15 mouse cellular contexts compared by ENCODE assay signal in genomic region chr12:99263592-99264335, GRCm38 (mm10).
DNase-seq lines count a peak whose midpoint lies in the region; ATAC-seq lines count a peak whose summit lies in the region.
"Had no signal": no experiment of that assay in that cellular context is flagged by ENCODE, and none has a peak within 500 bp of the region (broad histone marks: within the 10 kb centered on the region; RNA-seq: fewer than 3 reads in every experiment).

No protein-coding gene starts in this region.

- DNase-seq in cerebellum, adult 11 months = no peak
- no peak for DNase-seq in heart, postnatal 25 days (ENCODE audit: low spot score)
- no peak for DNase-seq in midbrain, embryonic 14.5 days
- DNase-seq in midbrain, embryonic 11.5 days (ENCODE audit: low spot score, missing footprints) = no peak
- DNase-seq in adrenal gland, postnatal 25 days = no peak
- DNase-seq in ovary, postnatal 14 days (ENCODE audit: low spot score) = no peak
- DNase-seq: forebrain, postnatal 0 days; heart, postnatal 4 days; kidney, adult 11 months; kidney, postnatal 10 days had no signal

- WGBS in heart, embryonic 13.5 days = 85% methylated on average over 12 of the region's 12 CpGs
- 80% methylated on average over 12 of the region's 12 CpGs for whole genome bisulfite sequencing in midbrain, embryonic 14.5 days
- whole genome bisulfite sequencing in midbrain, embryonic 11.5 days = 91% methylated on average over 12 of the region's 12 CpGs

- peaks cover 3% of the 10 kb centered on the region; the same call in 1 of the 2 replicates for H3K36me3 ChIP-seq in heart, embryonic 13.5 days
- no peaks in the 10 kb centered on the region for H3K36me3 ChIP-seq in midbrain, embryonic 14.5 days (ENCODE audit: control insufficient read depth, insufficient read depth, low read length)
- no peaks in the 10 kb centered on the region for H3K36me3 ChIP-seq in midbrain, embryonic 11.5 days (ENCODE audit: control insufficient read depth, insufficient read depth, low read length)
- H3K36me3 ChIP-seq: stomach, embryonic 15.5 days had no signal

- no peak overlapping the region for H3K4me2 ChIP-seq in heart, embryonic 13.5 days
- no peak overlapping the region for H3K4me2 ChIP-seq in midbrain, embryonic 14.5 days (ENCODE audit: low read length)
- no peak overlapping the region for H3K4me2 ChIP-seq in midbrain, embryonic 11.5 days
- H3K4me2 ChIP-seq: stomach, embryonic 15.5 days had no signal

- peaks cover 86% of the 10 kb centered on the region for H3K4me1 ChIP-seq in heart, embryonic 13.5 days
- peaks cover 17% of the 10 kb centered on the region for H3K4me1 ChIP-seq in midbrain, embryonic 14.5 days (ENCODE audit: control insufficient read depth, insufficient read depth, low read length)
- H3K4me1 ChIP-seq in midbrain, embryonic 11.5 days (ENCODE audit: control insufficient read depth, insufficient read depth, low read length) = peaks cover 3% of the 10 kb centered on the region

- no peak overlapping the region for H3K9ac ChIP-seq in heart, embryonic 13.5 days
- no peak overlapping the region for H3K9ac ChIP-seq in midbrain, embryonic 14.5 days (replicated peaks; ENCODE audit: low read length)
- no peak overlapping the region for H3K9ac ChIP-seq in midbrain, embryonic 11.5 days (ENCODE audit: low read length)
- H3K9ac ChIP-seq: forebrain, postnatal 0 days; stomach, embryonic 15.5 days had no signal

- intact Hi-C loops in heart, postnatal 25 days (cut with DNase I) = no loop called here

- 0 out of 2 replicates have a peak overlapping the region, but pooled peaks have one; percentile 20 for H3K27ac ChIP-seq in heart, embryonic 13.5 days (replicated peaks)
- 0 out of 2 replicates have a peak overlapping the region, but pooled peaks have one; percentile 27 for H3K27ac ChIP-seq in midbrain, embryonic 14.5 days (replicated peaks; ENCODE audit: low read depth, low read length)
- H3K27ac ChIP-seq in midbrain, embryonic 11.5 days (ENCODE audit: low read depth, low read length) = no peak overlapping the region
- H3K27ac ChIP-seq: stomach, embryonic 15.5 days had no signal

- ATAC-seq in cerebellum, adult (ENCODE audit: insufficient number of reproducible peaks, low FRiP score, low TSS enrichment) = peak; percentile 26; the same call in 1 of the 2 replicates
- no peak for ATAC-seq in heart, embryonic 13.5 days (ENCODE audit: extremely low read depth, insufficient number of reproducible peaks, low FRiP score, low TSS enrichment)
- no peak for ATAC-seq in midbrain, embryonic 14.5 days (ENCODE audit: low FRiP score, low TSS enrichment)
- ATAC-seq in midbrain, embryonic 11.5 days (ENCODE audit: low FRiP score) = no peak
- ATAC-seq: activated CD4-positive, CD25-positive, alpha-beta regulatory T cell, adult 4 months; forebrain, postnatal 0 days had no signal

- no peak overlapping the region for H3K4me3 ChIP-seq in heart, embryonic 13.5 days
- H3K4me3 ChIP-seq in midbrain, embryonic 14.5 days (replicated peaks; ENCODE audit: low read depth, low read length) = no peak overlapping the region
- H3K4me3 ChIP-seq in midbrain, embryonic 11.5 days (ENCODE audit: low read depth, low read length) = no peak overlapping the region
- H3K4me3 ChIP-seq: stomach, embryonic 15.5 days had no signal

- no peaks in the 10 kb centered on the region for H3K9me3 ChIP-seq in heart, embryonic 13.5 days
- no peaks in the 10 kb centered on the region for H3K9me3 ChIP-seq in midbrain, embryonic 14.5 days (ENCODE audit: control insufficient read depth, low read length)
- no peaks in the 10 kb centered on the region for H3K9me3 ChIP-seq in midbrain, embryonic 11.5 days (ENCODE audit: control insufficient read depth, low read length)
- H3K9me3 ChIP-seq: stomach, embryonic 15.5 days had no signal

- no peaks in the 10 kb centered on the region for H3K27me3 ChIP-seq in heart, embryonic 13.5 days (replicated peaks)
- no peaks in the 10 kb centered on the region for H3K27me3 ChIP-seq in midbrain, embryonic 14.5 days (ENCODE audit: control insufficient read depth, insufficient read depth, low read length)
- H3K27me3 ChIP-seq in midbrain, embryonic 11.5 days (ENCODE audit: control insufficient read depth, insufficient read depth, low read length) = no peaks in the 10 kb centered on the region
- H3K27me3 ChIP-seq: CH12.LX; stomach, embryonic 15.5 days had no signal
